Mouse (Mus musculus) embryonic facial prominence, embryonic 13.5 days (tissue): ENCODE data around the gene Sez6. TPM values are rescaled to one million over a fixed set of nuclear protein-coding genes. Genes with fewer than 3 reads are reported as not detected.

Source experiments
- ATAC-seq: fragments of 200-750 bp; cut with Nextera tagmentation; 2 replicates; pipeline ENCODE4 v1.8.0; 2017; ENCODE audit warnings: low read depth; ENCODE audit not compliant: insufficient number of reproducible peaks, insufficient read depth, low FRiP score, low TSS enrichment
- H3K27ac ChIP-seq: fragments of 300-500 bp; sonication (generic); 2 replicates; pipeline ENCODE4 v1.5.1; 2015; ENCODE audit warnings: moderate library complexity, mild to moderate bottlenecking, inconsistent platforms
- H3K27me3 ChIP-seq: fragments of 300-500 bp; sonication (generic); 2 replicates; pipeline ENCODE4 v1.6.1; 2015; ENCODE audit warnings: mild to moderate bottlenecking, inconsistent platforms
- H3K36me3 ChIP-seq: fragments of 300-500 bp; sonication (generic); 2 replicates; pipeline ENCODE4 v1.6.1; 2015; ENCODE audit warnings: mild to moderate bottlenecking, inconsistent platforms
- H3K4me1 ChIP-seq: fragments of 300-500 bp; sonication (generic); 2 replicates; pipeline ENCODE4 v1.6.1; 2015; ENCODE audit warnings: inconsistent platforms
- H3K4me2 ChIP-seq: fragments of 300-500 bp; sonication (generic); 2 replicates; pipeline ENCODE4 v1.6.1; 2015; ENCODE audit warnings: moderate library complexity, mild to moderate bottlenecking, inconsistent platforms
- H3K4me3 ChIP-seq: fragments of 300-500 bp; sonication (generic); 2 replicates; pipeline ENCODE4 v1.5.1; 2015; ENCODE audit warnings: mild to moderate bottlenecking, inconsistent platforms
- H3K9ac ChIP-seq: fragments of 300-500 bp; sonication (generic); 2 replicates; pipeline ENCODE4 v1.6.1; 2015; ENCODE audit warnings: mild to moderate bottlenecking, inconsistent platforms
- H3K9me3 ChIP-seq: fragments of 300-500 bp; sonication (generic); 2 replicates; pipeline ENCODE4 v1.6.1; 2016; ENCODE audit warnings: inconsistent platforms
- WGBS: fragments of 180-500 bp; shearing (Covaris S2); methylation state at CpG from one replicate; pipeline ENCODE4 v1.1.7; 2015; ENCODE audit warnings: mixed read lengths; 5-methylcytosine and 5-hydroxymethylcytosine counted together
- polyA plus RNA-seq: library from polyadenylated mRNA; unstranded; fragments of >200 nt; fragmentation: Nextera tagmentation; extraction: Ambion mirVana; gene quantifications from 2 replicates; pipeline ENCODE4 v1.2.1, GENCODE M21; 2015

Sez6 gene
- 1.5 and 2.6 TPM in 2 replicates for polyA plus RNA-seq

- H3K9ac ChIP-seq: no peak within 1 kb of the TSS
- peaks cover 90% of the 10 kb centered on the region for H3K27me3 ChIP-seq
Observed at GRCm38 (mm10) chr11:77930751-77931540, at the start of gene Sez6. Sez6 (plus strand) TSS chr11:77930800.

GRCm38 (mm10) chr11:77884524-77885245 is 45.9 kb upstream of the Sez6 start:
- Histone ChIP-seq H3K4me3 (no peak overlapping the region), H3K4me2 (peak overlapping the region; percentile 28), H3K4me1 (peaks cover 35% of the 10 kb centered on the region), H3K36me3 (no peaks in the 10 kb centered on the region), H3K27ac (peak overlapping the region; percentile 16; the same call in 1 of the 2 replicates), H3K9ac (no peak overlapping the region), H3K9me3 (no peaks in the 10 kb centered on the region), H3K27me3 (peaks cover 44% of the 10 kb centered on the region)
- 28% methylated on average over 10 of the region's 10 CpGs for WGBS
- ATAC-seq: no peak

More at GRCm38 (mm10) chr11:77930751-77931540, at the start of gene Sez6:
- WGBS: under 1% methylated on average over 92 of the region's 94 CpGs
- Histone ChIP-seq H3K4me3 (peak within 1 kb of the TSS; percentile 54), H3K4me2 (peak within 1 kb of the TSS; percentile 100), H3K36me3 (no peaks in the 10 kb centered on the region), H3K4me1 (peaks cover 12% of the 10 kb centered on the region), H3K9me3 (no peaks in the 10 kb centered on the region), H3K27ac (no peak within 1 kb of the TSS)
- ATAC-seq: peak; percentile 71; the same call in 1 of the 2 replicates

- Histone ChIP-seq H3K27me3 (peaks cover 42% of the 10 kb centered on the region), H3K9ac (no peak overlapping the region), H3K27ac (0 out of 2 replicates have a peak overlapping the region, but pooled peaks have one; percentile 16), H3K9me3 (no peaks in the 10 kb centered on the region), H3K4me1 (peaks cover 35% of the 10 kb centered on the region), H3K36me3 (no peaks in the 10 kb centered on the region), H3K4me3 (no peak overlapping the region), H3K4me2 (peak overlapping the region; percentile 28)
- WGBS: 18% methylated on average over 8 of the region's 8 CpGs
- ATAC-seq: peak; percentile 73
Observed at GRCm38 (mm10) chr11:77885246-77885575, 45.4 kb upstream of the Sez6 start.

- Histone ChIP-seq H3K27me3 (peaks cover 46% of the 10 kb centered on the region), H3K4me3 (no peak overlapping the region), H3K27ac (no peak overlapping the region), H3K9me3 (no peaks in the 10 kb centered on the region), H3K36me3 (no peaks in the 10 kb centered on the region), H3K9ac (peak overlapping the region; percentile 44; the same call in 1 of the 2 replicates), H3K4me1 (peaks cover 35% of the 10 kb centered on the region), H3K4me2 (peak overlapping the region; percentile 39)
- 10% methylated on average over 17 of the region's 17 CpGs for WGBS
- ATAC-seq: no peak
Observed at GRCm38 (mm10) chr11:77887373-77887960, 43.1 kb upstream of the Sez6 start.

DNA sequence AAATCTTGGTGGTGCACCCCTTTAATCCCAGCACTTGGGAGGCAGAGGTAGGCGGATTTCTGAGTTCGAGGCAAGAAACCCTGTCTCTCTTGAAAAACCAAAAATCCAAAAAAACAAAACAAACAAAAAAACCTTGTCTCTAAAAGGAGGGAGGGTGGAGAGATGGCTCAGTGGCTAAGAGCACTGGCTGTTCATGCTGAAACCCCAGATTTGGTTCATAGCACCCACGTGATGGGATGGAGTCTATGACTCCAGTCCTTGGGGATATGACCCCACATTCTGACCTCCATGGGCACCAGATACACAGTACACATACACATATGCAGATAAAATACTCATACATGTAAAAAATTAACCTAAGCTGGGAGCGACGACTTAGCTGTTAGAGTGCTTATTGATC is 41.8 kb upstream of the Sez6 start:
- WGBS: 87% methylated on average over 5 of the region's 5 CpGs
- no peak for ATAC-seq
- H3K9me3 ChIP-seq: no peaks in the 10 kb centered on the region
- H3K4me3 ChIP-seq: no peak overlapping the region
- no peak overlapping the region for H3K27ac ChIP-seq
- H3K9ac ChIP-seq: no peak overlapping the region
- H3K4me2 ChIP-seq: no peak overlapping the region
- H3K4me1 ChIP-seq: peaks cover 48% of the 10 kb centered on the region
- H3K36me3 ChIP-seq: no peaks in the 10 kb centered on the region
- peaks cover 39% of the 10 kb centered on the region for H3K27me3 ChIP-seq

DNA sequence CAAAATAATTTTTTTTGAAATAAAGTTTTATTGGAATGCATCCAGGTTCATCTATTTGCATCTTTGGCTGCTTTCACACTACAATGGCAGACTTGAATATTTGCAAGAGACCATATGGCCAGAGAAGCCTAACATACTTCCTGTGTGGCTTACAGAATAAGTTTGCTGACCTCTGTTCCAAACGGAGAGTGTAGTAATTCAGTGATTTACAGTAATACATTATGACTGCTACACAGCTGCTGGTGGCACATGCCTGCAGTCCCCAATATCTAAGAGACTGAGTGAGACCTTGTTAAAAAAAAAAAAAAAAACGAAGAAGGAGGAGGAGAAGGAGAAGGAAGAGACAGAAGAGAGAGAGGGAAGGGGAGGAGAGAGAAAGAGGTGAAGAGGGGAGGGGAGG is 41.1 kb upstream of the Sez6 start:
- peaks cover 39% of the 10 kb centered on the region for H3K27me3 ChIP-seq
- H3K4me1 ChIP-seq: peaks cover 54% of the 10 kb centered on the region
- no peak for ATAC-seq
- H3K9ac ChIP-seq: no peak overlapping the region
- 21% methylated on average over 1 of the region's 2 CpGs for WGBS
- H3K9me3 ChIP-seq: no peaks in the 10 kb centered on the region
- no peak overlapping the region for H3K4me2 ChIP-seq
- no peaks in the 10 kb centered on the region for H3K36me3 ChIP-seq
- no peak overlapping the region for H3K4me3 ChIP-seq
- H3K27ac ChIP-seq: no peak overlapping the region

- H3K36me3 ChIP-seq: no peaks in the 10 kb centered on the region
- ATAC-seq: no peak
- H3K27ac ChIP-seq: no peak overlapping the region
- no peak overlapping the region for H3K4me2 ChIP-seq
- peaks cover 39% of the 10 kb centered on the region for H3K27me3 ChIP-seq
- WGBS: 65% methylated on average over 2 of the region's 2 CpGs
- H3K9me3 ChIP-seq: no peaks in the 10 kb centered on the region
- H3K4me1 ChIP-seq: peaks cover 42% of the 10 kb centered on the region
- H3K9ac ChIP-seq: no peak overlapping the region
- H3K4me3 ChIP-seq: no peak overlapping the region
Observed at GRCm38 (mm10) chr11:77890648-77891258, 39.8 kb upstream of the Sez6 start.

DNA sequence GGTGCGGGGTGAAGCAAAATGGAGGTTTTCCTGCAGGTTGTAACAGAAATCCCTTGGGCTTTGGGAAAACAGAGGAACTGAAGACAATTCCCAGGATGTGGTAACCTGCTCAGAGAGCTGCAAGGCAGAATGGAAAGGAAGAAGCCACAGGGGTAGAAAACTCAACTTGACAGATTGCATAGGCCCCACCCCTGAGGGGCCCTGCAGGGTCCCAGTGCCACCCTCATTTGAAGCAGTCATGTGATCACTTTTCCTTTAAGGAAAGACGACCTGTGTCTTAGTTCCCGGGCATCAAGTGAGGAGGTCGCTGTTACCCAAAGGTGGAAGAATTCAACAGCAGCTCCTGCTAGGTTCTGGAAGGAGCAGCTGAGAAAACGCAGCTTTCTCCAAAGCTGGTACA is 37.7 kb upstream of the Sez6 start:
- no peak overlapping the region for H3K27ac ChIP-seq
- H3K4me2 ChIP-seq: no peak overlapping the region
- no peak overlapping the region for H3K4me3 ChIP-seq
- ATAC-seq: no peak
- no peaks in the 10 kb centered on the region for H3K36me3 ChIP-seq
- 9% methylated on average over 5 of the region's 5 CpGs for whole genome bisulfite sequencing
- H3K27me3 ChIP-seq: peaks cover 46% of the 10 kb centered on the region
- H3K4me1 ChIP-seq: peaks cover 41% of the 10 kb centered on the region
- H3K9ac ChIP-seq: no peak overlapping the region
- no peaks in the 10 kb centered on the region for H3K9me3 ChIP-seq

DNA sequence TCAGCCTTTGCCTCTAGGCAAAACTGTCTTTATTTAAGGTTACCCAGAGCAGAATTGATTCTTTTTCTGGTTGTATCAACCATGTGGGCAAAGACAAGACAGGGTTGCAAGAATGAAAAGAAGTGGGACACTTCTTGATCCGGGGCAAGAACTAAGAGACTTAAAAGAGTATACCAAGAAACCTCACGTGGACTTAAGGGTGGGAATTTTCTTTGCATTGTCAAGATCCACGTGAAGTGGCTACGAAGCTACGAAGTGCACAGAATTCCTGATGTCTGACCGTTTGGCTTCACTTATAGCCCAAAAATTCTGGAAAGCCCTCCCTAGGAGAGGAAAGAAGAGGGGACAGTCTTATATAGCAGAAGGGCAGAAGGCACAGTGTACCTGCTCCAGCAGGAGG is 37.3 kb upstream of the Sez6 start:
- H3K9ac ChIP-seq: peak overlapping the region; percentile 44; the same call in 1 of the 2 replicates
- H3K27ac ChIP-seq: peak overlapping the region; percentile 62; the same call in 1 of the 2 replicates
- peak overlapping the region; percentile 38 for H3K4me2 ChIP-seq
- no peak overlapping the region for H3K4me3 ChIP-seq
- H3K9me3 ChIP-seq: no peaks in the 10 kb centered on the region
- WGBS: 30% methylated on average over 6 of the region's 6 CpGs
- no peaks in the 10 kb centered on the region for H3K36me3 ChIP-seq
- H3K4me1 ChIP-seq: peaks cover 38% of the 10 kb centered on the region
- no peak for ATAC-seq
- peaks cover 50% of the 10 kb centered on the region for H3K27me3 ChIP-seq

DNA sequence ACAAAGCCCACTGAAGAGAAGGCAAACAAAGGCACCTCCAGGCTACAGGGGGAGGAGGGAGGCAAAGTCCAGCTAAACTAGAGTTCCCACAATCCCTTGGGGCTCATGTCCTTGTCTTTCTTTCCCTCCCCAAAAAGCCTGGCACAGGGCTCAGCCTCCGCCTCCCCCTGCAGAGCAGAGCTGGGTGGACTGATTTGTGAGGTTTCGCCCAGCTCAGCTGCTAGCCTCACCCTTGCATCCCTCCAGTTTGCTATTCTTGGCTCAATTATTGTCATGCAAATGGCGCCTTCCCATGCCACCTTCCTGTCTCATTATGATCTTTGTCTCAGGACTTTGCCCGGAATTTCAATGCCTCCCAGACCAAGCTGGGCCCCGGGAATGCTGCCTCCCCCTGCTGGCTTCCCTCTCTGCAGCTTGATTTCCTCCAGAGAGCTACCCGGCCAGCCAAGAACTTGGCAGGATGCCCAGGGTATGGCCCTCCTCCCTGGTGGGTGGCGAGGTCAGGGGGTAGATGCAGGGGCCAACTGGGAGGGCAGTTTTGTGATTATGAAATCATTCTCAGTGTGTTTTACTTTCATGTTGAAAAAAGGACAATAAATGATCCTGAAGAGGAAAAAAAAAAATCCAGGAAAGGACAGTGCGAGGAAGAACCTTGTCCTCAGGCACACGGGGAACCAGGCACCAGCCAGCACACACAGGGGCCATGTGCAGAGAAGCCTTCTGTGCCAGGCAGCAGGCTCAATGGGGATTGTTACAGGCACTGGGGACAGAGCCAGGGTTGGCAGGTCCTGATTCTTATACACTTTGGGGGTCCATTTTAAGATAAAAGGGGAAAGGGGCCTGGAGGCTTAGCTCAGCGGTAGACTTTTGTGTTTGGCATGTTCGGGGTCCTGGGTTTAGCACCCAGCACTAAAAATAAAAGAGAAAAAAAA is 36.5 kb upstream of the Sez6 start, which contains the start of gene Pipox:
TSS of gene Pipox (minus strand) at position 310 of the 932 bp plus-strand sequence.
- H3K27me3 ChIP-seq: peaks cover 58% of the 10 kb centered on the region
- no peak for ATAC-seq
- H3K9me3 ChIP-seq: no peaks in the 10 kb centered on the region
- WGBS: 17% methylated on average over 11 of the region's 11 CpGs
- peak within 1 kb of the TSS; percentile 62; the same call in 1 of the 2 replicates for H3K27ac ChIP-seq
- peaks cover 38% of the 10 kb centered on the region for H3K4me1 ChIP-seq
- peak within 1 kb of the TSS; percentile 44; the same call in 1 of the 2 replicates for H3K9ac ChIP-seq
- H3K4me2 ChIP-seq: peak within 1 kb of the TSS; percentile 38
- no peaks in the 10 kb centered on the region for H3K36me3 ChIP-seq
- H3K4me3 ChIP-seq: no peak within 1 kb of the TSS
